Mouse (Mus musculus) liver (tissue): Measurements from ENCODE around the gene Parl.

ENCODE experiments used
- DNase-seq: peaks from one replicate; pipeline ENCODE4 v3.0.0-alpha.2; 2020; ENCODE audit warnings: mixed read lengths

Gene Parl

GRCm38 (mm10) chr16:20301770-20302649 lies at the start of gene Parl:
Gene Parl, minus strand, starts transcription at chr16:20302387.
- DNase-seq = peak; percentile 92

GRCm38 (mm10) chr16:20345464-20345863 lies 43.3 kb upstream of the Parl start:
- DNase-seq = no peak

GRCm38 (mm10) chr16:20338616-20339015 lies 36.4 kb upstream of the Parl start:
- no peak for DNase-seq

- DNase-seq = no peak
Measured at GRCm38 (mm10) chr16:20334918-20335317, 32.7 kb upstream of the Parl start.

GRCm38 (mm10) chr16:20328306-20328705 lies 26.1 kb upstream of the Parl start:
- DNase-seq = no peak

- no peak for DNase-seq
Measured at GRCm38 (mm10) chr16:20325286-20325685, 23.1 kb upstream of the Parl start, which contains the start of gene Cyp2ab1. Gene Cyp2ab1, minus strand, starts transcription at chr16:20325404.

- DNase-seq = no peak
Measured at GRCm38 (mm10) chr16:20323907-20324306, 21.7 kb upstream of the Parl start.

GRCm38 (mm10) chr16:20322274-20322673 lies 20.1 kb upstream of the Parl start:
- DNase-seq = no peak

GRCm38 (mm10) chr16:20316770-20317169 lies 14.6 kb upstream of the Parl start:
- no peak for DNase-seq

- DNase-seq = no peak
Measured at GRCm38 (mm10) chr16:20315266-20315665, 13.1 kb upstream of the Parl start.

GRCm38 (mm10) chr16:20312272-20312671 lies 10.1 kb upstream of the Parl start:
- no peak for DNase-seq

- no peak for DNase-seq
Measured at GRCm38 (mm10) chr16:20300076-20300475, 2.1 kb downstream of the Parl start.

- DNase-seq = no peak
Measured at GRCm38 (mm10) chr16:20280238-20280637, 21.9 kb downstream of the Parl start.

GRCm38 (mm10) chr16:20279395-20279794 lies 22.8 kb downstream of the Parl start:
- no peak for DNase-seq

GRCm38 (mm10) chr16:20272994-20273393 lies 29.2 kb downstream of the Parl start:
- DNase-seq = no peak

GRCm38 (mm10) chr16:20271339-20271738 lies 30.8 kb downstream of the Parl start:
- DNase-seq = no peak

- DNase-seq = no peak
Measured at GRCm38 (mm10) chr16:20265089-20265488, 37.1 kb downstream of the Parl start.

GRCm38 (mm10) chr16:20257926-20258325 lies 44.3 kb downstream of the Parl start:
- no peak for DNase-seq

- DNase-seq = no peak
Measured at GRCm38 (mm10) chr16:20248442-20249174, 53.6 kb downstream of the Parl start.

- DNase-seq = no peak
Measured at GRCm38 (mm10) chr16:20247103-20247502, 55.1 kb downstream of the Parl start.

- peak; percentile 7 for DNase-seq
Measured at GRCm38 (mm10) chr16:20240468-20241414, 61.4 kb downstream of the Parl start, which contains the start of gene Map6d1. Gene Map6d1, minus strand, starts transcription at chr16:20241358.

GRCm38 (mm10) chr16:20238646-20239045 lies 63.5 kb downstream of the Parl start:
- DNase-seq = no peak

- no peak for DNase-seq
Measured at GRCm38 (mm10) chr16:20237426-20237825, 64.8 kb downstream of the Parl start.
